Mouse (Mus musculus) liver, embryonic 14 days (tissue): ENCODE data around the gene Kctd12. TPM values are rescaled to one million over a fixed set of nuclear protein-coding genes. Genes with fewer than 3 reads are reported as not detected.

Experiments used
- polyA plus RNA-seq: library from polyadenylated mRNA; depleted of rRNA; stranded (reverse); fragments of >200 nt; gene quantifications from 2 replicates; pipeline ENCODE4 v1.2.3, GENCODE M21; 2012; rRNA removed

Gene Kctd12
- 3.7 and 4.0 TPM in 2 replicates for polyA plus RNA-seq

GRCm38 (mm10) chr14:102982627-102983540 lies at the start of gene Kctd12:
Kctd12 (minus strand) TSS chr14:102982637.

Other genes starting within 250 kb of the Kctd12 start
- 0.07 and 0.08 TPM in 2 replicates for gene Acod1, start 64.3 kb upstream of the Kctd12 start, polyA plus RNA-seq
- 8.8 and 10.1 TPM in 2 replicates for gene Cln5, start 87.6 kb upstream of the Kctd12 start, polyA plus RNA-seq
- gene Fbxl3, start 116.9 kb upstream of the Kctd12 start, polyA plus RNA-seq = 20.2 and 23.3 TPM in 2 replicates